Mouse (Mus musculus) liver, embryonic 14.5 days (tissue): ENCODE measurements at regions not wholly inside any gene's neighbourhood (a gene's known extent, or its start where the extent isn't known, plus 50 kb on each side); places are given as distances from the start of the nearest gene placed in this dataset.

Experiments
- CTCF ChIP-seq: IDR thresholded peaks from 2 replicates; pipeline ENCODE4 v1.5.1; 2016; ENCODE audit warnings: antibody characterized with exemption, low read depth, control low read depth
- EP300 ChIP-seq: IDR thresholded peaks from 2 replicates; pipeline ENCODE4 v1.6.1; 2016; ENCODE audit warnings: antibody characterized with exemption, low read depth

DNA sequence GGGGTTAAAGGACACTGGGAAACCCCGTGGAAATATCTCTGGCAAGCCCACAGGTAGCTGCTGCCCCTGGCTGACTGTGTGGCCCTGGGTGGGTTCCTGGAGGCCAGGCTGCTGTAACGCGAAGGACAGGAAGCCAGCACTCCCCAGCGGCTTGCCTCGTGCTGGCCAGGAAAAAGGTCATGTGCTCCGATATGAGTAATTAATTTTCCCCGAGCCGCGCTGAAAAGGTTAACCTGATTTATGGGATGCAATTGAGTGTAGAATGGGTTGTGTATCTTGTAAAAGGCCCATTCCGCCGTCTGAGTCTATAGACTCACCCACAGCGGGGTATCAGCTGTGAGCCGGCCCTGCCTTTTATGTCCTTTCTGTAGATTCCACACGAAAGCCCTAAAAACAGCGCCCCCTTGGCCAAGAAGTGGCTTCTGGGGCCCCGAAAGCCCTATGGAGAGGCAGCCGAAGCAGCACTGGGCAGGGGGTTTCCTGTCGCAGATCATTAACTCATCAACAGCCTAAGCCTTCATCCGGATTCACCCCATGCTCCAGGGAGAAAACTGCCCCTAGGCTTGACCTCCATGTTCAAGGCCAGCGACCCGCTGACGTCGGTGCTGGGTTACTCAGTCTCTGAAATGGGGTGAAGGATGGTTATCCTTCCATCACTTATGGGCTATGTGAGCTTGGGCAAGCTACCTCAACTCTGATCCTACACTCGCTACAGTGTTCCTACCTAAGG lies 112.6 kb upstream of the Csf3r start:
- TF ChIP-seq CTCF (no peak), EP300 (no peak)
